Mouse (Mus musculus) stomach, postnatal 0 days (tissue): ENCODE results near the gene Grin2a.

Experiments used
- CTCF ChIP-seq: IDR thresholded peaks from 2 replicates; pipeline ENCODE4 v1.5.1; 2016; ENCODE audit warnings: antibody characterized with exemption, low read depth, mild to moderate bottlenecking, moderate library complexity
- EP300 ChIP-seq: optimal IDR thresholded peaks from 2 replicates; pipeline ENCODE3; 2016; ENCODE audit warnings: antibody characterized with exemption

- TF ChIP-seq CTCF (no peak), EP300 (no peak)
Measured at GRCm38 (mm10) chr16:9624346-9624745, 371.0 kb downstream of the Grin2a start.
